Mouse (Mus musculus) CH12.LX (cell line): ENCODE results near the gene Fam72a. TPM values are rescaled to one million over a fixed set of nuclear protein-coding genes. Genes with fewer than 3 reads are reported as not detected.

Experiments
- DNase-seq: peaks from one replicate; pipeline ENCODE4 v3.0.0-alpha.2; 2013; ENCODE audit errors: extremely low read depth
- H3K27ac ChIP-seq: 2 replicates; pipeline ENCODE4 v1.5.1; 2012; ENCODE audit warnings: low read depth, mild to moderate bottlenecking, control low read depth, moderate library complexity; ENCODE audit not compliant: insufficient read depth
- H3K27me3 ChIP-seq: replicated peaks from 2 replicates; pipeline ENCODE3; 2012; ENCODE audit warnings: inconsistent platforms
- H3K36me3 ChIP-seq, 2 experiments: replicated peaks in 1 of 2; 2 replicates each; pipeline versions ENCODE3 to v1.6.1; 2012; ENCODE audit warnings: inconsistent platforms in 1 of 2, low read length in 1 of 2, mild to moderate bottlenecking in 1 of 2, mixed read lengths in 1 of 2, moderate library complexity in 1 of 2; ENCODE audit not compliant: control insufficient read depth in 1 of 2, insufficient read depth in 1 of 2
- H3K4me1 ChIP-seq, 2 experiments: 2 replicates each; pipeline ENCODE4 v1.6.1; 2012; ENCODE audit warnings: inconsistent platforms in 1 of 2, moderate library complexity in 1 of 2; ENCODE audit not compliant: insufficient read depth in 2 of 2, control insufficient read depth in 1 of 2
- H3K4me2 ChIP-seq: 2 replicates; pipeline ENCODE4 v1.6.1; 2012; ENCODE audit warnings: low read depth, mild to moderate bottlenecking, control low read depth; ENCODE audit not compliant: poor library complexity, insufficient read depth, severe bottlenecking
- H3K4me3 ChIP-seq, 3 experiments: fragments of 150-350 bp in 1 of 3; sonication (generic) in 1 of 3; replicated peaks in 1 of 3; 2 replicates each; pipeline versions ENCODE3 to v1.5.1; 2011 to 2012; ENCODE audit warnings: low read depth in 2 of 3, low read length in 2 of 3, mild to moderate bottlenecking in 2 of 3, moderate library complexity in 2 of 3, control low read depth in 1 of 3, improper control_type of control experiment in 1 of 3, inconsistent platforms in 1 of 3, mixed read lengths in 1 of 3; ENCODE audit not compliant: poor library complexity in 1 of 3
- H3K79me2 ChIP-seq: replicated peaks from 2 replicates; pipeline ENCODE4 v1.6.1; 2012; ENCODE audit warnings: mild to moderate bottlenecking, moderate library complexity; ENCODE audit not compliant: control insufficient read depth, poor library complexity, insufficient read depth, severe bottlenecking; ENCODE audit errors: extremely low read depth
- H3K9ac ChIP-seq: 2 replicates; pipeline ENCODE4 v1.6.1; 2012; ENCODE audit warnings: low read depth, mild to moderate bottlenecking, control low read depth, moderate library complexity; ENCODE audit not compliant: insufficient read depth
- H3K9me3 ChIP-seq: replicated peaks from 2 replicates; pipeline ENCODE3; 2012; ENCODE audit warnings: low read length, inconsistent platforms, mixed read lengths
- BHLHE40 ChIP-seq: IDR thresholded peaks from 2 replicates; pipeline ENCODE4 v1.6.1; 2011; ENCODE audit warnings: mild to moderate bottlenecking, low read depth, low read length, improper control_type of control experiment
- CHD1 ChIP-seq: IDR thresholded peaks from 2 replicates; pipeline ENCODE4 v1.6.1; 2012; ENCODE audit warnings: low read depth, low read length, improper control_type of control experiment, inconsistent platforms
- CHD2 ChIP-seq: IDR thresholded peaks from 2 replicates; pipeline ENCODE4 v1.6.1; 2011; ENCODE audit warnings: low read length, improper control_type of control experiment
- CTCF ChIP-seq, 2 experiments: IDR thresholded peaks in 1 of 2; conservative IDR thresholded peaks in 1 of 2; 2 replicates each; pipeline ENCODE4 v1.5.1; 2011 to 2012; ENCODE audit warnings: low read depth in 2 of 2, low read length in 2 of 2, improper control_type of control experiment in 1 of 2, inconsistent platforms in 1 of 2, mild to moderate bottlenecking in 1 of 2, moderate library complexity in 1 of 2
- E2F4 ChIP-seq: IDR thresholded peaks from 2 replicates; pipeline ENCODE4 v1.6.1; 2011; ENCODE audit warnings: low read depth, low read length, improper control_type of control experiment; ENCODE audit not compliant: insufficient replicate concordance
- ELF1 ChIP-seq: IDR thresholded peaks from 2 replicates; pipeline ENCODE4 v1.6.1; 2014; ENCODE audit warnings: low read depth, mild to moderate bottlenecking, inconsistent platforms, low read length, improper control_type of control experiment
- EP300 ChIP-seq: IDR thresholded peaks from 2 replicates; pipeline ENCODE4 v1.6.1; 2011; ENCODE audit warnings: low read length, improper control_type of control experiment
- ETS1 ChIP-seq: conservative IDR thresholded peaks from 2 replicates; pipeline ENCODE4 v1.6.1; 2012; ENCODE audit warnings: low read depth, mild to moderate bottlenecking, inconsistent platforms, low read length, improper control_type of control experiment, moderate library complexity
- GABPA ChIP-seq: IDR thresholded peaks from 2 replicates; pipeline ENCODE4 v1.6.1; 2012; ENCODE audit warnings: low read depth, low read length, improper control_type of control experiment, inconsistent platforms; ENCODE audit not compliant: insufficient replicate concordance
- HCFC1 ChIP-seq: IDR thresholded peaks from 2 replicates; pipeline ENCODE4 v1.6.1; 2012; ENCODE audit warnings: low read depth, mild to moderate bottlenecking, inconsistent platforms, low read length, improper control_type of control experiment
- IRF4 ChIP-seq: IDR thresholded peaks from 2 replicates; pipeline ENCODE4 v1.6.1; 2014; ENCODE audit warnings: low read depth, mild to moderate bottlenecking, inconsistent platforms, low read length, improper control_type of control experiment
- JUN ChIP-seq: IDR thresholded peaks from 2 replicates; pipeline ENCODE4 v1.6.1; 2011; ENCODE audit warnings: low read depth, mild to moderate bottlenecking, low read length, improper control_type of control experiment, moderate library complexity; ENCODE audit not compliant: insufficient read depth
- JUND ChIP-seq: conservative IDR thresholded peaks from 2 replicates; pipeline ENCODE4 v1.6.1; 2011; ENCODE audit warnings: low read depth, low read length, improper control_type of control experiment
- KAT2A ChIP-seq: IDR thresholded peaks from 2 replicates; pipeline ENCODE4 v1.6.1; 2012; ENCODE audit warnings: low read length, improper control_type of control experiment, inconsistent platforms; ENCODE audit not compliant: insufficient replicate concordance
- MAFK ChIP-seq: IDR thresholded peaks from 2 replicates; pipeline ENCODE4 v1.6.1; 2011; ENCODE audit warnings: low read length, improper control_type of control experiment; ENCODE audit not compliant: insufficient replicate concordance
- MAX ChIP-seq: IDR thresholded peaks from 2 replicates; pipeline ENCODE4 v1.6.1; 2011; ENCODE audit warnings: low read length, improper control_type of control experiment
- MAZ ChIP-seq: IDR thresholded peaks from 2 replicates; pipeline ENCODE4 v1.6.1; 2012; ENCODE audit warnings: low read depth, mild to moderate bottlenecking, inconsistent platforms, low read length, improper control_type of control experiment, moderate library complexity
- MEF2A ChIP-seq: IDR thresholded peaks from 2 replicates; pipeline ENCODE4 v1.6.1; 2014; ENCODE audit warnings: low read depth, mild to moderate bottlenecking, inconsistent platforms, low read length, improper control_type of control experiment, borderline replicate concordance
- MXI1 ChIP-seq: IDR thresholded peaks from 2 replicates; pipeline ENCODE4 v1.6.1; 2011; ENCODE audit warnings: mild to moderate bottlenecking, low read depth, low read length, improper control_type of control experiment
- MYC ChIP-seq: IDR thresholded peaks from 2 replicates; pipeline ENCODE4 v1.6.1; 2011; ENCODE audit warnings: low read depth, mild to moderate bottlenecking, improper control_type of control experiment, low read length
- NELFE ChIP-seq: IDR thresholded peaks from 2 replicates; pipeline ENCODE4 v1.6.1; 2011; ENCODE audit warnings: low read depth, low read length, improper control_type of control experiment
- NRF1 ChIP-seq: IDR thresholded peaks from 2 replicates; pipeline ENCODE4 v1.6.1; 2014; ENCODE audit warnings: low read depth, mild to moderate bottlenecking, inconsistent platforms, low read length, improper control_type of control experiment, moderate library complexity
- PAX5 ChIP-seq: IDR thresholded peaks from 2 replicates; pipeline ENCODE4 v1.6.1; 2012; ENCODE audit warnings: low read length, inconsistent platforms, mixed read lengths
- POLR2A ChIP-seq: IDR thresholded peaks from 2 replicates; pipeline ENCODE4 v1.6.1; 2011; ENCODE audit warnings: low read depth, mild to moderate bottlenecking, improper control_type of control experiment, low read length
- POLR2AphosphoS2 ChIP-seq: IDR thresholded peaks from 2 replicates; pipeline ENCODE4 v1.6.1; 2011; ENCODE audit warnings: low read depth, low read length, improper control_type of control experiment
- RAD21 ChIP-seq: IDR thresholded peaks from 2 replicates; pipeline ENCODE4 v1.6.1; 2011; ENCODE audit warnings: low read depth, mild to moderate bottlenecking, low read length, improper control_type of control experiment, moderate library complexity
- RCOR1 ChIP-seq: conservative IDR thresholded peaks from 2 replicates; pipeline ENCODE4 v1.6.1; 2012; ENCODE audit warnings: low read depth, mild to moderate bottlenecking, inconsistent platforms, low read length, improper control_type of control experiment
- SIN3A ChIP-seq: IDR thresholded peaks from 2 replicates; pipeline ENCODE4 v1.6.1; 2012; ENCODE audit warnings: low read length, improper control_type of control experiment, inconsistent platforms
- SMC3 ChIP-seq: IDR thresholded peaks from 2 replicates; pipeline ENCODE4 v1.6.1; 2011; ENCODE audit warnings: low read depth, low read length, improper control_type of control experiment
- TBP ChIP-seq: conservative IDR thresholded peaks from 2 replicates; pipeline ENCODE4 v1.6.1; 2011; ENCODE audit warnings: low read depth, low read length, improper control_type of control experiment
- TCF12 ChIP-seq: IDR thresholded peaks from 2 replicates; pipeline ENCODE4 v1.6.1; 2014; ENCODE audit warnings: low read depth, mild to moderate bottlenecking, inconsistent platforms, low read length, improper control_type of control experiment
- UBTF ChIP-seq: IDR thresholded peaks from 2 replicates; pipeline ENCODE4 v1.6.1; 2012; ENCODE audit warnings: low read depth, mild to moderate bottlenecking, inconsistent platforms, low read length, improper control_type of control experiment, moderate library complexity
- USF1 ChIP-seq: IDR thresholded peaks from 2 replicates; pipeline ENCODE4 v1.6.1; 2014; ENCODE audit warnings: low read depth, mild to moderate bottlenecking, inconsistent platforms, low read length, improper control_type of control experiment
- USF2 ChIP-seq: conservative IDR thresholded peaks from 2 replicates; pipeline ENCODE4 v1.6.1; 2011; ENCODE audit warnings: low read depth, low read length, improper control_type of control experiment
- ZC3H11A ChIP-seq: IDR thresholded peaks from 2 replicates; pipeline ENCODE4 v1.6.1; 2012; ENCODE audit warnings: low read depth, mild to moderate bottlenecking, inconsistent platforms, low read length, improper control_type of control experiment
- ZKSCAN1 ChIP-seq: IDR thresholded peaks from 2 replicates; pipeline ENCODE4 v1.6.1; 2012; ENCODE audit warnings: low read depth, inconsistent platforms, low read length, improper control_type of control experiment, borderline replicate concordance
- ZMIZ1 ChIP-seq: IDR thresholded peaks from 2 replicates; pipeline ENCODE4 v1.6.1; 2012; ENCODE audit warnings: low read depth, mild to moderate bottlenecking, inconsistent platforms, low read length, improper control_type of control experiment
- ZNF384 ChIP-seq: IDR thresholded peaks from 2 replicates; pipeline ENCODE4 v1.6.1; 2012; ENCODE audit warnings: low read depth, low read length, improper control_type of control experiment, inconsistent platforms
- dilution Hi-C: fragments of 300-500 bp; cut with MboI; formaldehyde crosslinking; loops from 2 replicates; pipeline ENCODE4 v1.14.3; 2020; ENCODE audit warnings: low sequenced_read_pairs; ENCODE audit not compliant: extremely low pct_unique_long_range_greater_than_20kb, extremely low pct_ligation_motif_present
- in situ Hi-C: fragments of 300-500 bp; cut with MboI; formaldehyde crosslinking; loops from 3 replicates; pipeline ENCODE4 v1.14.3; 2019; ENCODE audit warnings: low sequenced_read_pairs, low pct_ligation_motif_present, low pct_unique_long_range_greater_than_20kb, mixed read lengths
- polyA plus RNA-seq: library from polyadenylated mRNA; unstranded; fragments of >175 nt; gene quantifications from 2 replicates; pipeline ENCODE4 v1.2.1, GENCODE M21; 2012; ENCODE audit warnings: low read depth; ENCODE audit not compliant: insufficient read length
- total RNA-seq, 2 experiments: library from RNA; depleted of rRNA; stranded (reverse); fragments of 300-350 nt in 1 of 2; fragments of >200 nt in 1 of 2; gene quantifications; 2 replicates each; pipeline ENCODE4 v1.2.3; 2012 to 2014

Gene Fam72a
- total and polyA plus RNA-seq, 3 experiments, result 10.5 to 22.4 (median 19.1) TPM

DNA sequence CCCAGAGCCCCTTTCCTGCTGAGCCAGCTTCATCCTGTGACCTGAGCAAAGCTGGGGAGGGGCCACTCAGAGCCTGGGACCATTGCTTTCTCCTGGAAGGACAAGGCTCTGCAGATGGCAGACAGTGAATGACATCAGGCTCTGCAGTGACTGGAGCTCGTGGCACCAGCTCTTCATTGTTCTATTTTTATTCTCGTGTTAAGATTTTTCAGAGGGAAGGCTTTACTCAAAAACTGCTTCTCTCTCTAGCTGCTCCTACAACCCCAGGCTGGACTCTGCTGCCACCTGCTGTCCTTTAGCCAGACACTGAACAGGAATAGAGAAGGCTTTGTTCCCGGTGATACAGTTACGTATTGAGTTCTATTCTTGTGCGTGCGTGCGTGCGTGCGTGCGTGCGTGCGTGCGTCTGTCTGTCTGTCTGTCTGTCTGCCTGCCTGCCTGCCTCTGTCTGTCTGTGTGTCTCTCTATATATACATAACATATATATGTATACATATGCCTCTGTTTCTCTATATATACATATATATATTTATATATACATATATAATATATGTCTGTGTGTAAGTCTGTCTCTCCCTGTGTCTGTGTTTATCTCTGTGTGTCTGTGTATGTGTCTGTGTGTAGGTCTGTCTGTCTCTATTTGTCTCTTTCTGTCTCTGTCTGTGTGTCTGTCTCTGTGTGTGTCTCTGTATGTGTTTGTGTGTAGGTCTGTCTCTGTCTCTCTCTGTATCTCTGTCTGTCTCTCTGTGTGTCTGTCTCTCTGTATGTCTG is 27.5 kb downstream of the Fam72a start:
- H3K27me3 ChIP-seq, result no peaks in the 10 kb centered on the region
- no peaks in the 10 kb centered on the region for H3K79me2 ChIP-seq
- peaks cover 2 to 23% of the 10 kb centered on the region in 2 experiments; a peak in 3 of 4 replicates for H3K4me1 ChIP-seq
- in situ Hi-C loops, result no loop called here
- H3K9me3 ChIP-seq, result peaks cover 6% of the 10 kb centered on the region
- H3K9ac ChIP-seq, result peak overlapping the region; percentile 6; the same call in 1 of the 2 replicates
- no peak overlapping the region for H3K4me3 ChIP-seq
- H3K4me2 ChIP-seq, result 0 out of 2 replicates have a peak overlapping the region, but pooled peaks have one; percentile 21
- no peak overlapping the region for H3K27ac ChIP-seq
- DNase-seq, result peak; percentile 96
- dilution Hi-C loops, result no loop called here
- TF ChIP-seq RCOR1 (no peak), MYC (no peak), USF1 (no peak), UBTF (no peak), MAX (no peak), MEF2A (peak; percentile 89), SIN3A (no peak; the same call in 1 of the 2 replicates), MAFK (no peak), RAD21 (peak; percentile 97), ETS1 (no peak), KAT2A (no peak), CHD1 (no peak), EP300 (no peak), SMC3 (peak; percentile 98), JUN (no peak), ZC3H11A (peak; percentile 90), ZNF384 (no peak), E2F4 (no peak), ELF1 (no peak), CTCF (conservative IDR thresholded peaks at IDR 0.05 in 1 of 2, IDR thresholded peaks at IDR 0.05 in 1 of 2; ENCODE audit: low read depth in 2 of 2, low read length in 2 of 2) (peak; percentile 41 to 98; a peak in 3 of 4 replicates), TBP (no peak), ZMIZ1 (no peak), BHLHE40 (peak; percentile 70), HCFC1 (peak; percentile 46; the same call in 1 of the 2 replicates), MAZ (no peak), POLR2A (no peak; the same call in 1 of the 2 replicates), IRF4 (peak; percentile 45; the same call in 1 of the 2 replicates), PAX5 (no peak), POLR2AphosphoS2 (no peak), JUND (no peak), CHD2 (no peak), NELFE (no peak), USF2 (no peak), GABPA (no peak), TCF12 (no peak), MXI1 (no peak), NRF1 (peak; percentile 51; the same call in 1 of the 2 replicates), ZKSCAN1 (no peak)
- H3K36me3 ChIP-seq, result no peaks in the 10 kb centered on the region
